Comparison of ENCODE assay signal across 27 mouse cellular contexts in genomic region chr9:97428127-97428526, GRCm38 (mm10). TPM values are rescaled to one million over a fixed set of nuclear protein-coding genes. Genes with fewer than 3 reads are reported as not detected.
DNase-seq lines count a peak whose midpoint lies in the region; ATAC-seq and TF ChIP-seq lines count a peak whose summit lies in the region.
"Had no signal": no experiment of that assay in that cellular context is flagged by ENCODE, and none has a peak within 500 bp of the region (broad histone marks: within the 10 kb centered on the region; RNA-seq: fewer than 3 reads in every experiment).

No protein-coding gene starts in this region.

- H3K27me3 ChIP-seq in liver, postnatal 0 days (ENCODE audit: insufficient read depth, low read length) = no peaks in the 10 kb centered on the region
- no peaks in the 10 kb centered on the region for H3K27me3 ChIP-seq in forebrain, embryonic 10.5 days (ENCODE audit: poor library complexity, severe bottlenecking)

- no peak for TF ChIP-seq EP300 in liver, postnatal 0 days (IDR thresholded peaks at IDR 0.05; ENCODE audit: low read depth)

- no peaks in the 10 kb centered on the region for H3K36me3 ChIP-seq in liver, postnatal 0 days (replicated peaks; ENCODE audit: insufficient read depth, low read length)
- H3K36me3 ChIP-seq in forebrain, embryonic 10.5 days (replicated peaks) = no peaks in the 10 kb centered on the region
- H3K36me3 ChIP-seq: heart, embryonic 10.5 days had no signal

- no peaks in the 10 kb centered on the region for H3K9me3 ChIP-seq in liver, postnatal 0 days (ENCODE audit: low read length)
- H3K9me3 ChIP-seq in forebrain, embryonic 10.5 days = no peaks in the 10 kb centered on the region
- H3K9me3 ChIP-seq: heart, embryonic 10.5 days had no signal

- intact Hi-C loops in left cerebral cortex, postnatal 4 days (cut with DNase I) = no loop called here

- DNase-seq in left cerebral cortex, adult 11 months (ENCODE audit: low spot score) = peak; percentile 61
- no peak for DNase-seq in left cerebral cortex, postnatal 4 days
- DNase-seq in layer of hippocampus, adult 9-10 months (ENCODE audit: low spot score) = peak; percentile 48
- DNase-seq in left cerebral cortex, adult 9 months (ENCODE audit: low spot score in 2 of 2) = peak; percentile 38 to 74
- peak; percentile 73 to 82 for DNase-seq in right cerebral cortex, postnatal 36 days (ENCODE audit: low spot score in 2 of 2)
- no peak for DNase-seq in liver, postnatal 0 days
- no peak for DNase-seq in lung, adult 18-20 months
- no peak for DNase-seq in forebrain, embryonic 10.5 days (ENCODE audit: extremely low spot score, low spot score)
- DNase-seq: adrenal gland, adult 2 months; B cell, adult 2 months; cerebellum, adult 9-11 months; kidney, adult 2 months; kidney, postnatal 10 days; liver; lung, postnatal 14 days; midbrain, embryonic 14.5 days; thymus, postnatal 25 days had no signal

- H3K4me2 ChIP-seq in liver, postnatal 0 days (ENCODE audit: low read depth, low read length) = no peak overlapping the region

- WGBS in liver, postnatal 0 days (ENCODE audit: insufficient replicate concordance) = 75% methylated on average over 7 of the region's 7 CpGs
- 90% methylated on average over 7 of the region's 7 CpGs for WGBS in forebrain, embryonic 10.5 days

- no peak overlapping the region for H3K9ac ChIP-seq in liver, postnatal 0 days (replicated peaks)

- TF ChIP-seq CTCF in liver, postnatal 0 days (IDR thresholded peaks at IDR 0.05; ENCODE audit: low read depth) = no peak

- no peaks in the 10 kb centered on the region for H3K4me1 ChIP-seq in liver, postnatal 0 days (ENCODE audit: insufficient read depth)
- no peaks in the 10 kb centered on the region for H3K4me1 ChIP-seq in forebrain, embryonic 10.5 days
- H3K4me1 ChIP-seq: heart, embryonic 10.5 days had no signal

- H3K27ac ChIP-seq in liver, postnatal 0 days (ENCODE audit: low read depth) = no peak overlapping the region
- H3K27ac ChIP-seq in forebrain, embryonic 10.5 days = no peak overlapping the region
- H3K27ac ChIP-seq: heart, embryonic 10.5 days had no signal

- H3K4me3 ChIP-seq in liver, postnatal 0 days (ENCODE audit: low read depth, low read length) = no peak overlapping the region
- no peak overlapping the region for H3K4me3 ChIP-seq in forebrain, embryonic 10.5 days
- H3K4me3 ChIP-seq: heart, embryonic 10.5 days; myocyte had no signal

- no peak for ATAC-seq in liver, postnatal 0 days

RNA-seq across cellular contexts. Expression of gene Trim42, which starts 58.4 kb away (rescaled TPM):
- total RNA-seq in left cerebral cortex, postnatal 4 days (2021) = not detected
- polyA plus RNA-seq in liver, postnatal 0 days (2015; fragmentation: Nextera tagmentation; extraction: Ambion mirVana) = not detected in 2 replicates
- polyA plus RNA-seq in forebrain, embryonic 10.5 days (2016; fragmentation: Nextera tagmentation; extraction: Ambion mirVana) = not detected in 2 replicates
- total RNA-seq: adrenal gland, adult 2 months; gastrocnemius, postnatal 4 days; megakaryocyte, adult 5-6 weeks had no signal
- polyA plus RNA-seq: adrenal gland, adult 2 months; embryonic facial prominence, embryonic 14.5 days; heart, embryonic 10.5 days; heart, postnatal 0 days; hindbrain, embryonic 11.5 days; kidney, adult 2 months; liver, embryonic 16.5 days; midbrain, embryonic 14.5 days; myocyte; neural tube, embryonic 14.5 days; small intestine, adult 2 months had no signal

Comparison
In these comparisons a context has a peak if more than half of its experiments do, and no peak if none do; other contexts are left out.
1. DNase-seq: peak in left cerebral cortex, adult 11 months (single experiment), layer of hippocampus, adult 9-10 months (single experiment), left cerebral cortex, adult 9 months (2 of 2) and right cerebral cortex, postnatal 36 days (2 of 2); none in left cerebral cortex, postnatal 4 days (single experiment), liver, postnatal 0 days (single experiment), lung, adult 18-20 months (0 of 2) and forebrain, embryonic 10.5 days (single experiment).